Mouse (Mus musculus) midbrain, embryonic 12.5 days (tissue): ENCODE measurements around the gene Adck1. TPM values are rescaled to one million over a fixed set of nuclear protein-coding genes. Genes with fewer than 3 reads are reported as not detected.

ENCODE experiments used
- polyA plus RNA-seq: library from polyadenylated mRNA; unstranded; fragments of >200 nt; fragmentation: Nextera tagmentation; extraction: Ambion mirVana; gene quantifications from 2 replicates; pipeline ENCODE4 v1.2.1, GENCODE M21; 2016

The Adck1 gene
- polyA plus RNA-seq, 1 experiment from 2014 or later: 19.0 TPM

Other genes starting within 250 kb of the Adck1 start
- not detected in 2 replicates for gene Gm10436, start 178.4 kb upstream of the Adck1 start, polyA plus RNA-seq
- not detected in 2 replicates for gene Gm8332, start 110.5 kb upstream of the Adck1 start, polyA plus RNA-seq
- not detected in 2 replicates for gene Gm5662, start 86.1 kb upstream of the Adck1 start, polyA plus RNA-seq
- not detected in 2 replicates for gene Gm5039, start 36.5 kb upstream of the Adck1 start, polyA plus RNA-seq